Mouse (Mus musculus) hindbrain, embryonic 10.5 days (tissue): ENCODE measurements at regions not wholly inside any gene's neighbourhood (a gene's known extent, or its start where the extent isn't known, plus 50 kb on each side); places are given as distances from the start of the nearest gene placed in this dataset.
A peak's percentile ranks its signal among the peaks of the same experiment; 100 is the strongest.

ENCODE experiments used
- DNase-seq: peaks from one replicate; pipeline ENCODE4 v3.0.0-alpha.2; 2017; ENCODE audit warnings: low spot score
- H3K27ac ChIP-seq: fragments of 300-500 bp; sonication (generic); 2 replicates; pipeline ENCODE4 v1.5.1; 2016; ENCODE audit warnings: mild to moderate bottlenecking, moderate library complexity
- H3K27me3 ChIP-seq: fragments of 300-500 bp; sonication (generic); 2 replicates; pipeline ENCODE4 v1.6.1; 2016; ENCODE audit warnings: mild to moderate bottlenecking; ENCODE audit not compliant: poor library complexity, insufficient read depth, severe bottlenecking
- H3K36me3 ChIP-seq: fragments of 300-500 bp; sonication (generic); 2 replicates; pipeline ENCODE4 v1.6.1; 2016; ENCODE audit warnings: mild to moderate bottlenecking, moderate library complexity
- H3K4me1 ChIP-seq: fragments of 300-500 bp; sonication (generic); replicated peaks from 2 replicates; pipeline ENCODE4 v1.6.1; 2016; ENCODE audit warnings: mild to moderate bottlenecking
- H3K4me3 ChIP-seq: fragments of 300-500 bp; sonication (generic); 2 replicates; pipeline ENCODE4 v1.5.1; 2016; ENCODE audit warnings: mild to moderate bottlenecking, moderate library complexity
- H3K9me3 ChIP-seq: fragments of 300-500 bp; sonication (generic); 2 replicates; pipeline ENCODE4 v1.6.1; 2016; ENCODE audit warnings: mild to moderate bottlenecking, moderate library complexity
- WGBS: fragments of 180-500 bp; shearing (Covaris S2); methylation state at CpG from one replicate; pipeline ENCODE4 v1.1.7; 2016; 5-methylcytosine and 5-hydroxymethylcytosine counted together

DNA sequence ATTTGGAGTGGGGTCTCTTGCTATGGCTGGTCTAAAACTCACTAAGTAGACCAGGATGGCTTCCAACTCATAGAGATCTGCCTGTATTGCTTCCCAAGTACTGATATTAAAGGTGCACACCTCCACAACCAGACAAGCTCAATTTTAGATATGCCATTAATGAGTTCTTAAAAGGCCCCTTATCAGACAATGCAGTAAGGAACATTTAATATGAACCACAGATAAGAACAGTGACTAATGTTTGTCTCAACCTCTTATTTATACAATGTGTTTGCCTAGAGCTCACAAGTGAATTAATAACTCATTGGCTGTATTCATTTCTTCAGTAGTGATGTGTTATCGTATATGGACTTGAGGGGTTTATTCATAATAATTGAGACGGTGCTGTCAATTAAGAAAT is 234.7 kb downstream of the Gm11361 start:
- Histone ChIP-seq H3K27ac (no peak overlapping the region), H3K27me3 (no peaks in the 10 kb centered on the region), H3K4me1 (no peaks in the 10 kb centered on the region), H3K4me3 (no peak overlapping the region), H3K36me3 (no peaks in the 10 kb centered on the region), H3K9me3 (no peaks in the 10 kb centered on the region)
- DNase-seq, result no peak
- 97% methylated on average over 2 of the region's 2 CpGs for WGBS

DNA sequence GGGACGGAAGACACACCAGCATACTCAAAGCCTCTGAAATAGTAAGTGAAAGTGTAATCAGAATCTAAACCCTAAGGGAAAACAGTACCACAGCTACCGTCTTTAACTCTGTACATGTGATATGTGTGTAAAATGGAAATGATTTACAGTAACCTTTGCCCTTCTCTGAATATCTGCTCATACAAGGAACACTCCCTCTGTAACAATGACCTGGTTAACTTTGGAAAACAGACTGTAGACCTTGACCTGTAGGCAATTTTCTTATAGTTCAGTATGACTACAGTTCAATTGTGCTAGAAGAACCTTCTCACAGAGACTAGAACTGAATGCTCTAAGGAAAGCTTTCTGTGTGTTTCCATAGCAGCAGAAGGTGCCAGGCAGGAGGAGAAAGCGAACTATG is 226.4 kb downstream of the Gm11361 start:
- H3K27me3 ChIP-seq, result no peaks in the 10 kb centered on the region
- no peaks in the 10 kb centered on the region for H3K9me3 ChIP-seq
- WGBS, result 91% methylated on average over 3 of the region's 3 CpGs
- no peak overlapping the region for H3K27ac ChIP-seq
- H3K36me3 ChIP-seq, result no peaks in the 10 kb centered on the region
- no peak for DNase-seq
- peaks cover 16% of the 10 kb centered on the region; the same call in 1 of the 2 replicates for H3K4me1 ChIP-seq
- H3K4me3 ChIP-seq, result no peak overlapping the region

GRCm38 (mm10) chr13:28481224-28481965 is 224.1 kb downstream of the Gm11361 start:
- H3K9me3 ChIP-seq, result no peaks in the 10 kb centered on the region
- WGBS, result 72% methylated on average over 7 of the region's 7 CpGs
- H3K36me3 ChIP-seq, result peaks cover 9% of the 10 kb centered on the region
- DNase-seq, result peak; percentile 70
- no peak overlapping the region for H3K4me3 ChIP-seq
- no peak overlapping the region; the same call in 1 of the 2 replicates for H3K27ac ChIP-seq
- no peaks in the 10 kb centered on the region for H3K27me3 ChIP-seq
- peaks cover 16% of the 10 kb centered on the region; the same call in 1 of the 2 replicates for H3K4me1 ChIP-seq

GRCm38 (mm10) chr13:28466151-28466550 is 208.8 kb downstream of the Gm11361 start:
- WGBS, result 85% methylated on average over 2 of the region's 2 CpGs
- H3K36me3 ChIP-seq, result no peaks in the 10 kb centered on the region
- H3K27ac ChIP-seq, result no peak overlapping the region
- no peak overlapping the region for H3K4me3 ChIP-seq
- no peaks in the 10 kb centered on the region for H3K9me3 ChIP-seq
- no peaks in the 10 kb centered on the region for H3K27me3 ChIP-seq
- no peaks in the 10 kb centered on the region for H3K4me1 ChIP-seq
- DNase-seq, result no peak

- Histone ChIP-seq H3K27me3 (no peaks in the 10 kb centered on the region), H3K36me3 (peaks cover 4% of the 10 kb centered on the region; the same call in 1 of the 2 replicates), H3K27ac (no peak overlapping the region), H3K4me3 (no peak overlapping the region), H3K4me1 (no peaks in the 10 kb centered on the region), H3K9me3 (no peaks in the 10 kb centered on the region)
- no peak for DNase-seq
- WGBS, result 83% methylated on average over 2 of the region's 2 CpGs
These were observed 208.0 kb downstream of the Gm11361 start for GRCm38 (mm10) chr13:28465187-28465880.

DNA sequence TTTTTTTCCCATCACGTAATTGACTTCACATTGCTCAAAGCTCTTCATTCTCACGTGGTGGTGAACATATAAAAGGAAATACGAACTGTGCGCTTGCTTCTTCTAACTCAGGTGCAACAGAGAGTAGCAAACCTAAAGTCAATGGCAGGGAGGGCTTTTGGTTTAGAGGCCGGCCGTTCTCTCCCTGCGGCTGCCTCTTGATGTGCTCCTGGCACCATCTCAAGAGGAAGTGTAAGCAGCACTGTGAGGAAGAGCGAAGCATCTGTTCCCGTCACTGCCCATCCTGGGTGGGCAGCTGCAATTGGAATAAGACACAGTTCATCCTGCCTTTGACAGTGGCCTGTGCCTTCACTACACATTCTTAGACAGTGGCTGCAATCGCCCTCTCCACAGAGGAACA is 204.0 kb downstream of the Gm11361 start:
- WGBS, result 94% methylated on average over 10 of the region's 10 CpGs
- Histone ChIP-seq H3K4me3 (no peak overlapping the region), H3K27ac (no peak overlapping the region), H3K9me3 (no peaks in the 10 kb centered on the region), H3K27me3 (no peaks in the 10 kb centered on the region), H3K36me3 (peaks cover 8% of the 10 kb centered on the region; the same call in 1 of the 2 replicates), H3K4me1 (no peaks in the 10 kb centered on the region)
- no peak for DNase-seq

DNA sequence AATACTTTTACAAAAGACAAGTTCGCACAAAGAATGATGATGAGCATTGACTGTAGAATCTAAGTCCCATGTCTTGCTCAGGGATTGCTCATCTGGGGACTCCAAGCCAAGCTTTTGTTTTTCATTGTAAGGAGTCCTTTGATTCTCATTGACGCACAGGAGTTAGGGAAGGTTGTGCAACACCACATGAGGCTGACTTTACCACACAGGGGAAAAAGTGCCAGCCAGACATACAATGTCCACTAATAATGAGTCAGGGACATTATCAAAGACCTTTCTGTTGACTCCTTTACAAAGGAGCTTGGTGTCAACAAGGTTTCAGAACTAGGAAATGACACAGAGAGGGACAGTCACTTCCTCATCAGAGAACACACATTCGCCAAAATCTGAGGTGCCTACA is 200.1 kb downstream of the Gm11361 start:
- Histone ChIP-seq H3K27ac (no peak overlapping the region), H3K4me1 (no peaks in the 10 kb centered on the region), H3K36me3 (peaks cover 8% of the 10 kb centered on the region; the same call in 1 of the 2 replicates), H3K27me3 (no peaks in the 10 kb centered on the region), H3K4me3 (no peak overlapping the region), H3K9me3 (no peaks in the 10 kb centered on the region)
- no peak for DNase-seq
- 81% methylated on average over 3 of the region's 3 CpGs for WGBS

- Histone ChIP-seq H3K9me3 (no peaks in the 10 kb centered on the region), H3K27ac (no peak overlapping the region), H3K4me1 (peaks cover 3% of the 10 kb centered on the region), H3K4me3 (no peak overlapping the region), H3K27me3 (no peaks in the 10 kb centered on the region), H3K36me3 (peaks cover 8% of the 10 kb centered on the region; the same call in 1 of the 2 replicates)
- DNase-seq, result no peak
- WGBS, result 82% methylated on average over 3 of the region's 3 CpGs
These were observed 198.6 kb downstream of the Gm11361 start for GRCm38 (mm10) chr13:28455878-28456277.

GRCm38 (mm10) chr13:28455016-28455415 is 197.7 kb downstream of the Gm11361 start:
- H3K9me3 ChIP-seq, result no peaks in the 10 kb centered on the region
- peaks cover 6% of the 10 kb centered on the region for H3K4me1 ChIP-seq
- 0 out of 2 replicates have a peak, but pooled peaks cover under 1% of the 10 kb centered on the region for H3K36me3 ChIP-seq
- H3K4me3 ChIP-seq, result no peak overlapping the region
- H3K27me3 ChIP-seq, result no peaks in the 10 kb centered on the region
- no peak for DNase-seq
- no peak overlapping the region for H3K27ac ChIP-seq
- WGBS, result 87% methylated on average over 10 of the region's 10 CpGs

DNA sequence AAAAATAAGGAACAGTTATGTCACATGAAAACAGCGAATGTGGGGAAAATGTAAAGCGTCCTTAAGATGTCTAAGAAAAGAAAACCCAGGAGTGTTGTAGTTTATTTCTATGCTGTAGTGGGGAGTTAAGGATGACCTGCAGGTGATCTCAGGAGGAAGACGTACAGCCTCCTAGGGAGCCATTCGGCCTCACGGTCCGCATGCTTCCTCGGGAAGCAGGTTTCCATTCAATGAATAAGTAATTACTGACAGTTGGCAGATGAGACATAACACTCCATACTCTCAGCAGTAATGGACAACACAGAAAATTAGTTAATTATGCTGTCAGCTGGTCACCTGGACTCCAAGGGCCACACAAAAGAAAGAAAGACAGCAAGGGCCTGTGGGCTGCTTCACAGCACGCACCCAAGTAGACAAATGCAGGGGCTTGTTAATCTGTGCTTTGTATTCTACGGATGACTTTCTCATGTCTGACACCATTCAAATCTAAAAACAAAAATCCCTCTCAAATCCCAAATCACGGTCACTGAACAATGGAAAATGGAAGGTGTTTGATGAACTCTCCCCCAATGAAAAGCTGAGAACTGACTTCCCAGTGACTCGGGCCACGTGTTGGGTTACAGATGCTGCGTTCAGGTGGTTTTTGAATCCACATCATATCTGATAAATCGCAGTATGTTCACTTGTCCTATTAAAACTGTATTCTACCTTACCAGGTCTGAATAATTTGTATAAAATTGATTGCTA is 193.5 kb downstream of the Gm11361 start:
- no peak overlapping the region for H3K27ac ChIP-seq

GRCm38 (mm10) chr13:28449026-28449425 is 191.7 kb downstream of the Gm11361 start:
- H3K27me3 ChIP-seq, result no peaks in the 10 kb centered on the region
- H3K36me3 ChIP-seq, result no peaks in the 10 kb centered on the region
- no peaks in the 10 kb centered on the region for H3K9me3 ChIP-seq
- WGBS, result 90% methylated on average over 1 of the region's 1 CpGs
- H3K27ac ChIP-seq, result no peak overlapping the region
- no peak for DNase-seq
- H3K4me1 ChIP-seq, result peaks cover 6% of the 10 kb centered on the region
- H3K4me3 ChIP-seq, result no peak overlapping the region

More for the DNA sequence above, 193.5 kb downstream of the Gm11361 start:
- no peaks in the 10 kb centered on the region for H3K27me3 ChIP-seq
- no peaks in the 10 kb centered on the region for H3K9me3 ChIP-seq
- no peak overlapping the region for H3K4me3 ChIP-seq
- H3K4me1 ChIP-seq, result peaks cover 6% of the 10 kb centered on the region
- H3K36me3 ChIP-seq, result no peaks in the 10 kb centered on the region
- DNase-seq, result no peak
- WGBS, result 71% methylated on average over 14 of the region's 14 CpGs

DNA sequence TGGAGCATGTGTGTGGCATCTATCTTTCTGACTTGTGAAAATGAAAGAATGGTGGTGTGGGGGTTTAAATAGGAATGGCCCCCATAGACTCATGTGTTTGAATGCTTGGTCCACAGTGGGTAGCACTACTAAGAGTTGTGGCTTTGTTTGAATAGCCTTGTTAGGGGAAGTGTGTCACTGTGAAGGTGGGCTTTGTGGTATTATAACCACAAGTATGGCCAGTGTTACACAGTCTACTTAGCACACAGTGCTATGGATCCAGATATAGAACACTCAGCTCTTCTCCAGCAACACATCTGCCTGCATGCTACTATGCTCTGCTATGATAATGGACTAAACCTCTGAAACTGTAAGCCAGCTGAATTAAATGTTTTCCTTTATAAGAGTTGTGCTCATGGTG is 184.9 kb downstream of the Gm11361 start:
- H3K4me1 ChIP-seq, result no peaks in the 10 kb centered on the region
- 0 out of 2 replicates have a peak, but pooled peaks cover 4% of the 10 kb centered on the region for H3K36me3 ChIP-seq
- no peak for DNase-seq
- H3K27me3 ChIP-seq, result no peaks in the 10 kb centered on the region
- peaks cover 11% of the 10 kb centered on the region; the same call in 1 of the 2 replicates for H3K9me3 ChIP-seq
- no peak overlapping the region for H3K4me3 ChIP-seq
- H3K27ac ChIP-seq, result no peak overlapping the region

GRCm38 (mm10) chr13:28433445-28433844 is 176.1 kb downstream of the Gm11361 start:
- no peaks in the 10 kb centered on the region for H3K36me3 ChIP-seq

More at GRCm38 (mm10) chr13:28433445-28433844, 176.1 kb downstream of the Gm11361 start:
- 79% methylated on average over 2 of the region's 2 CpGs for WGBS
- no peak overlapping the region for H3K4me3 ChIP-seq
- H3K4me1 ChIP-seq, result no peaks in the 10 kb centered on the region
- H3K27ac ChIP-seq, result no peak overlapping the region
- no peaks in the 10 kb centered on the region for H3K9me3 ChIP-seq
- no peak for DNase-seq
- H3K27me3 ChIP-seq, result no peaks in the 10 kb centered on the region
